Mouse (Mus musculus) neural tube, embryonic 12.5 days (tissue): ENCODE measurements around the gene Sox6. TPM values are rescaled to one million over a fixed set of nuclear protein-coding genes. Genes with fewer than 3 reads are reported as not detected.

Source experiments
- ATAC-seq: fragments of 200-750 bp; cut with Nextera tagmentation; 2 replicates; pipeline ENCODE4 v1.8.0; 2017; ENCODE audit warnings: low read depth, mild to moderate bottlenecking, moderate TSS enrichment, moderate library complexity; ENCODE audit not compliant: low FRiP score
- H3K27ac ChIP-seq: fragments of 300-500 bp; sonication (generic); 2 replicates; pipeline ENCODE4 v1.5.1; 2016
- H3K27me3 ChIP-seq: fragments of 300-500 bp; sonication (generic); replicated peaks from 2 replicates; pipeline ENCODE4 v1.6.1; 2016; ENCODE audit warnings: mild to moderate bottlenecking
- H3K36me3 ChIP-seq: fragments of 300-500 bp; sonication (generic); 2 replicates; pipeline ENCODE4 v1.6.1; 2016; ENCODE audit warnings: mild to moderate bottlenecking
- H3K4me1 ChIP-seq: fragments of 300-500 bp; sonication (generic); 2 replicates; pipeline ENCODE4 v1.6.1; 2016
- H3K4me2 ChIP-seq: fragments of 300-500 bp; sonication (generic); replicated peaks from 2 replicates; pipeline ENCODE4 v1.6.1; 2016; ENCODE audit warnings: mild to moderate bottlenecking
- H3K4me3 ChIP-seq: fragments of 300-500 bp; sonication (generic); 2 replicates; pipeline ENCODE4 v1.5.1; 2016
- H3K9ac ChIP-seq: fragments of 300-500 bp; sonication (generic); 2 replicates; pipeline ENCODE4 v1.6.1; 2016; ENCODE audit warnings: mild to moderate bottlenecking
- H3K9me3 ChIP-seq: fragments of 300-500 bp; sonication (generic); 2 replicates; pipeline ENCODE4 v1.6.1; 2016; ENCODE audit warnings: mild to moderate bottlenecking
- WGBS: fragments of 180-500 bp; shearing (Covaris S2); methylation state at CpG from one replicate; pipeline ENCODE4 v1.1.7; 2016; 5-methylcytosine and 5-hydroxymethylcytosine counted together
- polyA plus RNA-seq: library from polyadenylated mRNA; unstranded; fragments of >200 nt; fragmentation: Nextera tagmentation; extraction: Ambion mirVana; gene quantifications from 2 replicates; pipeline ENCODE4 v1.2.1, GENCODE M21; 2016

The Sox6 gene
- polyA plus RNA-seq, 1 experiment from 2014 or later = 74.2 TPM

GRCm38 (mm10) chr7:115936908-115937307 is 101.7 kb downstream of the Sox6 start:
- Histone ChIP-seq H3K27me3 (no peaks in the 10 kb centered on the region), H3K9ac (no peak overlapping the region), H3K9me3 (no peaks in the 10 kb centered on the region), H3K36me3 (no peaks in the 10 kb centered on the region), H3K4me1 (no peaks in the 10 kb centered on the region), H3K4me3 (no peak overlapping the region), H3K4me2 (no peak overlapping the region), H3K27ac (no peak overlapping the region)
- no peak for ATAC-seq
- 84% methylated on average over 1 of the region's 1 CpGs for WGBS

DNA sequence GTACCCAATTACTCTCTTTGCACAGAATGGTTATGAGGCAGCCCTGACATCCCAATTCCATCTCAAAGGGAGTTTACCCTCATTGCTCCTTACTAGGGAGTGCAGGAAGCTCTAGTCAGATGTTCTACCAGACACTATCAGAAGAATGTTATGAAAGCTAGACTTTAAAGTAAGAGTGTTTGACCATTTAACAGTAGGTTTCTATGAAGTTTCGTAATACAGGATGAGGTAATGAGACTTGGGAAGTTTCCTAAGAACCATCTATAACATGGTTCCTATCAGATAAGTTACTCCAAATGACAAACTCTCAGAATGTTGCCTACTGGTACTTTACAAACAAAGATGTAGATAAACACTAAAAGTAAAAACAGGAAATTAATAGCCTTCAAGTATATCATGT is 123.3 kb downstream of the Sox6 start:
- 96% methylated on average over 1 of the region's 1 CpGs for WGBS

GRCm38 (mm10) chr7:115910313-115910712 is 128.3 kb downstream of the Sox6 start:
- no peaks in the 10 kb centered on the region for H3K36me3 ChIP-seq
- H3K4me1 ChIP-seq = no peaks in the 10 kb centered on the region
- 93% methylated on average over 1 of the region's 1 CpGs for WGBS
- no peak overlapping the region for H3K27ac ChIP-seq
- H3K4me3 ChIP-seq = no peak overlapping the region
- H3K27me3 ChIP-seq = no peaks in the 10 kb centered on the region
- H3K4me2 ChIP-seq = no peak overlapping the region
- no peaks in the 10 kb centered on the region for H3K9me3 ChIP-seq
- no peak overlapping the region for H3K9ac ChIP-seq
- no peak for ATAC-seq

More for the DNA sequence above, 123.3 kb downstream of the Sox6 start:
- no peaks in the 10 kb centered on the region for H3K27me3 ChIP-seq
- H3K4me1 ChIP-seq = peaks cover 7% of the 10 kb centered on the region
- no peak overlapping the region for H3K4me3 ChIP-seq
- H3K27ac ChIP-seq = no peak overlapping the region
- no peaks in the 10 kb centered on the region for H3K9me3 ChIP-seq
- no peaks in the 10 kb centered on the region for H3K36me3 ChIP-seq
- H3K4me2 ChIP-seq = no peak overlapping the region
- ATAC-seq = no peak
- no peak overlapping the region for H3K9ac ChIP-seq

- Histone ChIP-seq H3K27me3 (no peaks in the 10 kb centered on the region), H3K36me3 (no peaks in the 10 kb centered on the region), H3K4me2 (no peak overlapping the region), H3K9me3 (no peaks in the 10 kb centered on the region), H3K4me3 (no peak overlapping the region), H3K4me1 (peaks cover 15% of the 10 kb centered on the region), H3K9ac (no peak overlapping the region), H3K27ac (no peak overlapping the region)
- ATAC-seq = no peak
- WGBS = 64% methylated on average over 9 of the region's 9 CpGs
Measured at GRCm38 (mm10) chr7:115904798-115905207, 133.8 kb downstream of the Sox6 start.

GRCm38 (mm10) chr7:115903931-115904797 is 134.4 kb downstream of the Sox6 start:
- Histone ChIP-seq H3K27ac (no peak overlapping the region), H3K4me3 (no peak overlapping the region), H3K36me3 (no peaks in the 10 kb centered on the region), H3K27me3 (no peaks in the 10 kb centered on the region), H3K9me3 (no peaks in the 10 kb centered on the region), H3K4me1 (peaks cover 15% of the 10 kb centered on the region), H3K9ac (no peak overlapping the region), H3K4me2 (no peak overlapping the region)
- no peak for ATAC-seq
- WGBS = 59% methylated on average over 5 of the region's 5 CpGs

GRCm38 (mm10) chr7:115903368-115903767 is 135.2 kb downstream of the Sox6 start:
- H3K9ac ChIP-seq = no peak overlapping the region
- 0 out of 2 replicates have a peak, but pooled peaks have one; percentile 37 for ATAC-seq
- no peaks in the 10 kb centered on the region for H3K27me3 ChIP-seq
- no peaks in the 10 kb centered on the region for H3K36me3 ChIP-seq
- 31% methylated on average over 1 of the region's 1 CpGs for WGBS
- H3K9me3 ChIP-seq = no peaks in the 10 kb centered on the region
- H3K4me1 ChIP-seq = peaks cover 15% of the 10 kb centered on the region
- H3K27ac ChIP-seq = no peak overlapping the region
- no peak overlapping the region for H3K4me3 ChIP-seq
- 0 out of 2 replicates have a peak overlapping the region, but pooled peaks have one; percentile 1 for H3K4me2 ChIP-seq

DNA sequence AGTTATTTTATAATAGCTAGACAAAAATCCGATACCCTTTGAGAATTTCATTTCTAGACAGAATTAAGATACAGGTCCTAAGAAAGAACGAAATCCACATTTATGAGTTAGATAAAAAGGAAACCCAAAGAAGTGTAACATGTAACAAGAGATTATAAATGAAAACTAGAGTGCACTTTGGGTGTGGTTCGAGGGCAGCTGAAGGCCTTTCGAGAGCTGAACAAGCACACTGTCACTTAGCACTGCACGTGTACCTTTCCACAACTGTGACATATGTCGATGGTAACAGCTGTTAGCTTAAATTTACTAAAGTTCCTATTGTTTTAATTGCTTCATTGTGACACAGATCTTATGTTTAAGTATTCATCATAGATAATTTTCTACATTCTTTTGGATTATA is 142.8 kb downstream of the Sox6 start:
- H3K4me2 ChIP-seq = no peak overlapping the region
- H3K9me3 ChIP-seq = no peaks in the 10 kb centered on the region
- no peaks in the 10 kb centered on the region for H3K36me3 ChIP-seq
- H3K4me3 ChIP-seq = no peak overlapping the region
- no peak for ATAC-seq
- 84% methylated on average over 6 of the region's 6 CpGs for WGBS
- no peak overlapping the region for H3K27ac ChIP-seq
- peaks cover 7% of the 10 kb centered on the region; the same call in 1 of the 2 replicates for H3K4me1 ChIP-seq
- H3K27me3 ChIP-seq = no peaks in the 10 kb centered on the region
- H3K9ac ChIP-seq = no peak overlapping the region

DNA sequence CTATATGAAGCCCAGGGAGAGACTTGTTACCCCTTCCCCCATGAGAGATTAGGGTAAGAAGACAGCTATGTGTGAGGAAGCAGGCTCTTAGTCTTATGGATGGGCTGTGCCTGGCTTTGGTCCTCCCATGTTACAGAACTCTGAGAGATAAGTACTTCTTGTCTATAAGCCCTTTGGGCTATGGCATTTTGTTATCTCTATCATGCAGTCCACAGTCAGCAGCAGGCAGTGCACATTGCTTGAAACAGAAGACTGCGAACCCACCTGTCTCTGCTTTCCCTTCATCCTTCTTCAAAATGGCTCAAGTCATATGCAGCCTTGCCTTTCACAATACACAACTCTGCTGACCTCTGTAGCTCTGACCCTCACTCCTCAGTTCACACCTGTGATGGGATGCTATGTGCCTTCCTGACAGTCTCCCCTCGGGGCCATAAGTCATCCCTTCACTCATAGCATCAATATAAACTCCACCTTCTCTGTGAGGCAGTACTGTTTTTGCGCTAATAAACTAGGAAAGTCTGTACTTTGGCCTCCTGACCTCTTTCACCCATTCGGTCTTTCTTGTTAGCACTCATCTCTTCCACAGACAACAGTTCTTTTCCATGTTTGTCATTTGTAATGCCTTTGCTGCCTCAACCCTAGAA is 143.4 kb downstream of the Sox6 start:
- Histone ChIP-seq H3K27ac (no peak overlapping the region), H3K27me3 (no peaks in the 10 kb centered on the region), H3K4me1 (peaks cover 7% of the 10 kb centered on the region; the same call in 1 of the 2 replicates), H3K9ac (no peak overlapping the region), H3K4me2 (no peak overlapping the region), H3K36me3 (no peaks in the 10 kb centered on the region), H3K9me3 (no peaks in the 10 kb centered on the region), H3K4me3 (no peak overlapping the region)
- ATAC-seq = no peak
- 87% methylated on average over 4 of the region's 4 CpGs for WGBS

- Histone ChIP-seq H3K4me3 (no peak overlapping the region), H3K27ac (no peak overlapping the region), H3K36me3 (no peaks in the 10 kb centered on the region), H3K9ac (no peak overlapping the region), H3K4me1 (peaks cover 7% of the 10 kb centered on the region; the same call in 1 of the 2 replicates), H3K4me2 (no peak overlapping the region), H3K9me3 (no peaks in the 10 kb centered on the region), H3K27me3 (no peaks in the 10 kb centered on the region)
- 83% methylated on average over 3 of the region's 3 CpGs for WGBS
- ATAC-seq = no peak
Measured at GRCm38 (mm10) chr7:115891482-115891881, 147.1 kb downstream of the Sox6 start.

DNA sequence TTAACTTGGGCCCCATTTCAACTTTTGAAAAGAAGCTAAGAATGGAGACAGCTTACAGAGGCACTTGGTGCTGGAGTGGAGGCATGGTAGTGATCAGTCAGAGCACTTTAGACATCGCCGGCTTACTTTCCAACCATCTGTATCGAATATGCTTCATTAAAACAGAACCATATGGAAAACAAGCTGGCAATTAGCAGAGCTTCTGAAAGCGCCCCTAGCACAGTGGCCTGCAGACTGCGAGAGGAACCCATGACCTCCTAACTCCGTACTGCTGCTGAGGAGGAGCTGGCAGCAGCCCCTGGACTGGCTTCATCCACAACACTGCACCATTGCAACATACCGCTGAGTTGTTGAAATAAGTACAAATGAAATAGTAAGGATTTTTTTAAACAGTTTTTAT is 148.7 kb downstream of the Sox6 start:
- H3K4me3 ChIP-seq = no peak overlapping the region
- no peak overlapping the region for H3K27ac ChIP-seq
- H3K36me3 ChIP-seq = no peaks in the 10 kb centered on the region
- H3K4me1 ChIP-seq = peaks cover 6% of the 10 kb centered on the region; the same call in 1 of the 2 replicates
- H3K9ac ChIP-seq = no peak overlapping the region
- H3K27me3 ChIP-seq = no peaks in the 10 kb centered on the region
- no peaks in the 10 kb centered on the region for H3K9me3 ChIP-seq
- 86% methylated on average over 7 of the region's 7 CpGs for WGBS
- H3K4me2 ChIP-seq = no peak overlapping the region
- ATAC-seq = no peak

GRCm38 (mm10) chr7:115888561-115888960 is 150.0 kb downstream of the Sox6 start:
- WGBS = 97% methylated on average over 1 of the region's 1 CpGs
- no peaks in the 10 kb centered on the region for H3K27me3 ChIP-seq
- H3K4me3 ChIP-seq = no peak overlapping the region
- ATAC-seq = no peak
- no peaks in the 10 kb centered on the region for H3K9me3 ChIP-seq
- no peak overlapping the region for H3K27ac ChIP-seq
- H3K4me1 ChIP-seq = no peaks in the 10 kb centered on the region
- H3K4me2 ChIP-seq = no peak overlapping the region
- no peak overlapping the region for H3K9ac ChIP-seq
- no peaks in the 10 kb centered on the region for H3K36me3 ChIP-seq

DNA sequence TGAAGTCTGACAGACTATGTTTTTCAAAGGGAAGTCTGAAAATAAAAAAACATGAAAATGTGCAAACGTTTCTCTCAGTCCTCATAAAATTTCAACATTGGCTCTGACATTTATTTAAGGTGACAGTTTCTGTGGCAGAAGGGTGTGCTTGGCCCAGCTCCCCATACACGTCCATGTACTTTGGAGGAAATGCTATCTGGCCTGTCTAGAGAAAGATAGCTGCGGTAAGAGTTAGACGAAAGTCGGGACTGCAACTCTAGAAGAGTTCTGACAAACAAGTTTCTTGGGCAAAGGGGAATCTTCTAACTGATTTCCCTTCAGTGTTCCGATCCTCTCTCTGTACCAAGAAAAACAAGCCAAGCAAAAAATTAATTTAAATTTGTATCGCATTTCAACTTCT is 150.5 kb downstream of the Sox6 start:
- Histone ChIP-seq H3K36me3 (no peaks in the 10 kb centered on the region), H3K27ac (no peak overlapping the region), H3K9me3 (no peaks in the 10 kb centered on the region), H3K4me3 (no peak overlapping the region), H3K27me3 (no peaks in the 10 kb centered on the region), H3K9ac (no peak overlapping the region), H3K4me2 (no peak overlapping the region), H3K4me1 (no peaks in the 10 kb centered on the region)
- 92% methylated on average over 7 of the region's 7 CpGs for WGBS
- ATAC-seq = no peak
